Mouse (Mus musculus) MN1 (cell line): Measurements from ENCODE around the gene Adamts18.

Source experiments
- DNase-seq: peaks from one replicate; pipeline ENCODE4 v3.0.0-alpha.2; 2016; ENCODE audit warnings: low spot score

Adamts18 gene

DNA sequence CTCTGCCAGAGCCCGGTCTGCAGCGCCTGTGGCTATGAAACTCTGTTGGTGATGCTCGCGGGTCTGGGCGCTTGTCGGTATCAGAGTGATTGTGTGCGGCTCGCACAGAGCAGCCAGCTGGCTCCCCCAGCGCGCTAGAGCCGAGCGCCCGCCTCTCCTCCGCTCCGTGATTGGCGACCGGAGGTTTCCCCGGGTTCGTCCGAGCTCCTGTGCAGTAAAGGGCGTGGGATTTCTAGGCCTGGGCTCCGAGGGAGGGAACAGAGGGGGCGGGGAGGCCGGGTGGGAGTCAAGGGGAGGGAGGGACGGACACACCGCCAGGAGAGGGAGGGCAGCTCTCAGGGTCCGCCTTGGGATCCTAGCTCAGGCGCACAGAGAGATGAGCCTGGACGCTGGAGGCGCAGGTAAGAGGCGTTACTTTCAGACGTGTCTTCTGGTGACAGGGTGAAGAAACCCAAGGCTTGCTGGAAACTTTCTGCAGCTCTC is at the start of gene Adamts18:
Gene Adamts18, minus strand, starts transcription at position 86 of the 483 bp plus-strand sequence.
- DNase-seq: no peak

GRCm38 (mm10) chr8:113896446-113896845 is 47.9 kb upstream of the Adamts18 start:
- DNase-seq: no peak

DNA sequence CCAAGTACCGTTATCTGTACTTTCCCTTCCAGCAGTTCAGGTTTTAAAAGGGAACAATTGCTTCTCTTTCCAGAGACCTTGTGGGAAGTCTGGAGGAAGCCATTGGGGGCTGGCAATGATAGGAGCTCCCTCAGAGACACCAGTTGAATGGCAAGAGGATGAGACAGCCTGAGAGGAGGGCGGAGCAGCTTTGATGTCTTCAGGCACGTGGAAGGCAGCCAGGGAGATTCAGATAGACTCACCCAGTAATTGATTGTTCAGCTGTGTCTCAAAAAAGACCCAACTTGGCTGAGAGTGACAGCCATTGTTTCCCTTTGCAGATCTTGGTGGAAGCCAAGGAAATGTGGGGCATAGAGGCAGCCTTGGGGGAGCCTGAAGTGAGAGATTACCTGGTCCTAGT is 42.8 kb upstream of the Adamts18 start:
- DNase-seq: no peak

GRCm38 (mm10) chr8:113886509-113886908 is 38.0 kb upstream of the Adamts18 start:
- no peak for DNase-seq

DNA sequence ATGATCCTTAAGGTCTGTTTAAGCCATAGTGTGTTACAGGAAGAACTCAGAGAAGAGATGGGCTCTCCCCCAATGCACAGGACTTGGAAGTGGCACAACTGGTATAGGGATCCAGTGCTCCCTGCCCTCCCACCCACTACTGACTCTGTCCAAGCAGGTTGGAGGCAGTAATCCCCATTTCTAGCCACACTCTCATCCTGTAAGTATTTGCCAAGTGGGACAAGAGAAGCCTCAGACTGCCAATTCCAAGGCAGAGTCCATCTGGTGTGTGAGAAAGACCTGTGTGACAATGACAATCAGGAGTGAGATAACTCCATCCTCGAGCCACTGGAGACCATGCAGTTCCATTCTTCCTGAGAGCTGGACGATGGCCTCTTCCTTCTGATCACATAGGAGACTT is 36.6 kb upstream of the Adamts18 start:
- DNase-seq: no peak

DNA sequence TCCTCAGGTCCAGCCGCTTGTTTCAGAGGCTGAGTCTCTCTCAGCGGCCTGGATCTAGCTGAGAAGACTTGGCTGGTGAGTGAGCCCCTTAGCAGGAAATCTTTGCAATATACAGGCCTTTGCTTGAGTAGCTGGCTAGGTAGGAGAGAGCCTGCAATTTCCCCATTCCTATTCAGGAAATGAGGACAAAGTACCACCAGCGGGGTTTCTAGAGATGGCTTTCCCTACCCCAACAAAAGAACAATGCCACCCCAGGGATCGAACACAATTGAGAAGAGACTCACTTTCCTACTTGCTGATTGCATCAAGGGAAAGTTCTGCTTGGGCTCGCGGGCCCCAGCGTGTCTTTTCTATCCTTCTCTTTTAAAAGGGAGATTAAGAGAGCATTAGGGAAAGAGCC is 35.5 kb upstream of the Adamts18 start:
- DNase-seq: no peak

DNA sequence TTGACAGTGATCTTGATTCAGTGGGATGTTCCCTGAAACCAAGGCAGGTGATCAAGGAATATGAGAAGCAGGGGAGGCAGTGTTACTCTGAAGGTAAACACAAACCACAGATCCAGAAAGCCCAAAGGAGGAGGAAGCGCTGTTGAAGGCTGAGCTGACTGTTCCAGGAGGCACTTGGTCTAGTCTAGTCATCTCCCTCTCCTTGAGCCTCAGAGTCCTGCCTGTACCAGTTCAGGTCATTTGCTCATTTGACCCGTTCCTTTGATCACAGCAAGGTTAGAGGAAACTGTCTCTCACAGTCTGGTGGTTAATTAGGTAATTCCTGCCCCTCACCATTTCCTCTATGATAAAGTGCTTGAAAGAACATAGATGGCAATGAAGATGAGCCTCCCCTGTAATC is 34.0 kb upstream of the Adamts18 start:
- DNase-seq: no peak

DNA sequence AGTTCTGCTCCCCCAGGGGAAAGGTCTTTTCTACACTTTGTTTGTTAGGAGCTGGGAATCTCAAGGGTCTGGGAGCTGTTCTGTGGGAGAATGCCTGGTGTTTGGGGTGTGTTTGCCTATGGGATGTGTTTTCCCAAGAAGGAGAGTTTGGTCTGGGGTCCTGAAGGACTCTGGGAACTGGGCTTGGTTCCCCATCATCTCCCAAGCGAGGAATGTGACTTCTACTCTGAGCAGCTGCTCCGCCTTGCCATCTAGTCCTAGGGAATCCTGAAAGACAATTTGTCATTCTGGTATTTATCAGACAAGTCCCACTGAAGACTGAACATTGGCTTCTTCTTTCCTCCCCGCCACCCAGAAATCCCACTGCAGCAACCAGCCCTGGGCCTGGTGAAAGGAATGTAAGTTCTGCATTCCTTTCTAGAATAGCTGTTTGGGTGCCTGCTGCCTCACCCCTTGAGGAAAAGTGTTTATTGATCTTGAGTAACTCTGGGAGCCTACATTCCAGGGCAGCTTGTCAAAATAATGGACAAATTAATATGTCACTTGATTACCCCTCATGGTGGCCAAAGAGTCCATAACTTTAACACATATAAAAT is 30.0 kb upstream of the Adamts18 start:
- DNase-seq: no peak

DNA sequence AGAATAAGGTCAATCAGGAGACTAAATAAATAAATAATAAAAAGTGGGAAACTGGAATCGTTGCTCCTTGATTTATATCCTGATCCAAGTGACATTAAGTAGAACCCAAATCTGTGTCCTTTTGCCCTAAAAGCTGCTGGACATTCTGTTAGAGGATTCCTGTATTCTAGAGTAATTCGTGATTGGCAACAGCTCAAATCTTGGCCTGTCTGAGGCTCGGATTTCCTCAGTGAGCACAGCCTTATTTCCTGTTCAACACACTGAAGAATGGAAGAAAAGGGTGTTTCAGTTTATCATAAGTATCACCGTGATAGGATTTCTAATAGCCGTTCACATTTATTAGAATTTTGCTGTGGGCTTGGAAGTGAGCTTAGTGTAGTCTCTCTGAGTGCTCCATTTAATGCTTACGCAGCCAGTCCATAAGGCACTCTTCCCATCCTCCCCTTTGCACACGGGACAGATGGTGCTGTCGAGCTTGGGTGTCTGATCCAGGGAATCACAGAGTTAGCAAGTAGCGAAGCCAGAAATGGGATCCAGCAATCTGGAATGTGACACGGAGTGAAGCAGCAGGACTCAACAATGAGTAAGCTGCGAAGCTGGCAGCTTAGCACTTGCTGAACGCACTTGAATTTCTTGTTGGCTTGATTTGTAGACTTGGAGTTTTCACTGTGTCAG is 25.0 kb upstream of the Adamts18 start:
- no peak for DNase-seq

DNA sequence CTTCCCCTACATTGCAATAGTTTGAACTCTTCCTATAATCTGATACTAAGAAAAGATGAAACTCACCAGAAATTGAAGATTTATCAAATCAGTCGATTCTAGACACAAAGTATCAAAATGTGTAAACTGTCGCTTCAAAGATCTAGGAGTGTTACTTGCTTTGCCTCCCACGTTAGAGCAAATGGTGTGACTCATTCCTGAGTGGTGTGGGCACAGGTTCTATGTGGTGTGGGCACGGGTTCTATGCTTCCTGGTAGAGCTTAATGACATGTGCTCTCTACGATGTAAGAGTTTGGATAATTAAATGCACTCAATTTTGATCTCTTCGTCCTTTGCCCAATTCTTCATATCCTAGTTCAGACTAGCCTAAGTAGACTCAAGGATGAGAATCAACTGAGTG is 23.9 kb upstream of the Adamts18 start:
- DNase-seq: no peak

GRCm38 (mm10) chr8:113866530-113866929 is 18.0 kb upstream of the Adamts18 start:
- DNase-seq: no peak

DNA sequence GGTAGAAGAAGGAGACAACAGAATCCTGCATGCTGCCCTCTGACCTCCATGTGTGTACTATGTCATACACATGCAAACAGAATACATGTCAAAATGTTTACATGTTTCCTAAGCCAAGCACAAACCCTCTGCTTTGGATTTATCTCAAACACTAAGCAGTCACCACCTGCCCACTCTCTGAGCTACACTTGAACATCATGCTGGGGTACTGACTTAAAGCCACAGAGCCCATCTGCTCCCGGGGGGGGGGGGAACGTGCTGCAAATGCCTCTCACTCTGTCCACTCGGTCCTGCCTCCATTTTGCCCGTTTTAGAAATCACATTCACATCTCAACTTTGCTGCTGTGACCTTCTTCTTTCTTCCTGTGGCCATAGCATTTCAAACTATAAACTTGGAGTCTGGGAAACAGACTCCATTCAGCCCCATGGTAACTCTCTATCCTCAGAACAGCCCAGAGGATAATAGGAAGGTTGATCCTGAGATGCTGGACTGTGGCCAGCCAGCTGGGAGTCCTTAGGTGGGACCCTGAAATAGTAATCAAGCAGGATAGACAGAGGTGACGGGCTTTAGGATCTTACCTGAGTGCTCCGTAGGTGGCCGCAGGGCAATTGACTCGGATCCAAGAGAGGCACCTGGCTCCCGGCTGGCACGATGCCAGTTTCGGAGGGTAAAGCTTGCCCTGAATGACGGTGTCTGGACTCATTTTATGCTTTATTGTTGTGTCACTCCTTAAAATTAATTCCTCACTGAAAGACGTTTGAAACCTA is 17.0 kb upstream of the Adamts18 start:
- DNase-seq: no peak

- DNase-seq: no peak
These were observed 11.5 kb upstream of the Adamts18 start for GRCm38 (mm10) chr8:113859890-113860683.

DNA sequence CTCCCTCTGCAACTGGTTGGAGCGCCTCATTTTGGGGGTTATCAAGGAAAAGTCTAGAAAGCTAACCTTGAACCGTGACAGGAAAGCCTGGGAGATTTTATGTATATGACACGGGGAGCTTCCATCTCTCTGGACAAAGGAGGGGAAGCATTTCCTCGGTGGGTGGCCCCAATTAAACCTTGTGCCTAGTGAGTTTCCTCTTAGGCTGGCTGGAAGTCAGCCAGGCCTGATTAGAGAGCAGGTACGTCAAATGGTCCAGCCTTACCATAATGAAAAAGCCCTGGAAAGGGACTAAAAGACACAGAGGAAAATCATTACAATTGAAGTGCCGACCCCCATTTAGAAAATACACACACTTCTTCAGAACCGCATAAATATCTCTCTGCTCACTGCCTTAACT is 10.3 kb upstream of the Adamts18 start:
- DNase-seq: no peak

DNA sequence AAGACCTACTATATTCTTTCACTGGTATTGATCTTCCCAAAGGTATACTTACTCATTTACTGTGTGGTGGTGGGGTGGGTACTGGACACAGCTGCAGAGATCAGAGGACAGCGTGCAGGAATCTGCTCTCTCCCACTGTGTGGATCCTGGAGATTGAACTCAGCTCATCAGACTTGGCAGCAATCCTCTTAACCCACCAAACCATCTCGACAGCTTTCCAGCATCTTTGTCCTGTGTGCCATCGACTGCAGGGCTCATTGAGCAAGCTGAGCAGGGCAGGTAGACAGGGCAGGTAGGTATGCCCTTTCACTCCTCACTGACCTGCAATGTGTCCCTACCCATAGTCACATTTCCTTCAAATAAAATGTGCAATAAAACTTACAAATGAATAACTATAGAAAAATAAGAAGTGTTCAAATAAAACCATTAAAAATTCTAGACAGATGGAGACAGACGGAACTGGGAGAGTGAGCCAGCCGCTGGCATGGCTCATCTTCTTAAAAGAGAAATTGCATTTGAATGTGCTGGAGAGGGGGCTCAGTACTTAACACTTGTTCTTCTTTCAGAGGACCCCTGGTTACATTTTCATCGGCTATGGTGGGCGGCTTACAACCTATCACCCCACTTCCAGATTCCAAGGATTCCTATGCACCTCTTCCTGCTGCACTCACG is 6.2 kb upstream of the Adamts18 start:
- no peak for DNase-seq

DNA sequence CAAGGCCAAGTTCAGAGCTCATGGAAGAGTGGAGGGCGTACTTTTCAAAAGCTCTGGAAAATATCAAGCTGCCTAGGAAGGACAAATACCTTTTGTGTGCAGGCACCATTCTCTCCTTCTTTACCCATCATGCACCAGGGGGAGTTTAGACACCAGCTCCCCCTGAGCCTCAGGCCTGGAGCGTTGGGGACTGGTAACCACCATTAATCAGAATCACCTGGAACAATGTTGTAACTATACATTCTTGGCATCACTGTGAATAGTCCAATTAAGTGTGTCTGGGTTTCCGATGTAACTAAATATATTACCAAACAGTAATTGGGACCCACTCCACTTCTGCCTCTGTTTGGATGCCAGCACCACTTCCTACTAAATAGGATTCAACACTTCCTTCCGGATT is 5.2 kb upstream of the Adamts18 start:
- no peak for DNase-seq

GRCm38 (mm10) chr8:113851655-113852054 is 3.1 kb upstream of the Adamts18 start:
- no peak for DNase-seq

GRCm38 (mm10) chr8:113848081-113848652 is 371 bp downstream of the Adamts18 start:
- DNase-seq: no peak

DNA sequence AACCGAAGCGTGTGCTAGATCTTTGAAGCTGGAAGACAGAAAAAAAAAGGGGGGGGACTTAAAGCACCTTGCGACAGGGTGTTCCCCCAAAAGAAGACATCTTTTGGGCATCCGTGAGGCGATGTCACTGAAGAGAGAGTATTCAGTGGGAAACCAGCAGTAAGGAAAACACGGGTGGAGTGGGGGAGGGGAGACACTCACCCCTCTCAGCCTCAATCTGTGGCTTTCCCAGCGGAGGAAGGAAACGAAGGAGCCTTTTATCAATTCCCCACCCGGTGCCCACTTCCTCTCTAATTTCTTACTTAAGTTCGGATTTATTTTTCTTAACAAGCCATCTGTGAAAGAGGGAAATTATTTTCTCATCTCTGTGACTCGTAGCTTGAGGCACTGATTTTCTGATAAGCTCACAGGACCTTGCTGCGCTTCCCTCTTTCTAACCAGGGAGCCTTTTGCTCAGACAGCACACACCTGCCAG is 895 bp downstream of the Adamts18 start:
- no peak for DNase-seq

DNA sequence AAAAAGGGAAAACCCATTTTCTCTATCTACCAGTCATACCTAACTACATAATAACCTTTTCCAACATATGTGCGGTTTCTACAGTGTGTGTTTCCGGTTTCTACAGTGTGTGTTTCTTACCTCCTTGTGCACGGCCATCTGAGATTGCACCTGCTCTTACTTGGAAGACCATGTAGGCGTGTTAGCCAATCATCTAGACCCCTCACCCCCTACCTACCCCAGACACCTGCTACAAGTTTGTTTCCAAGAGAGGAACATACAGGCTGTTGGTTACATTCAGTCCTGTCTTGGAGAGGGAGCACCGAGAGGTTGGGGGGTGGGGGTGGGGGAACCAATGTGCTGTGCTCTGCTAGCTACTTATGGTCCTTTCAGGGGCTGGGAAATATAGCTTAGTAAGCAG is 1.9 kb downstream of the Adamts18 start:
- DNase-seq: no peak

DNA sequence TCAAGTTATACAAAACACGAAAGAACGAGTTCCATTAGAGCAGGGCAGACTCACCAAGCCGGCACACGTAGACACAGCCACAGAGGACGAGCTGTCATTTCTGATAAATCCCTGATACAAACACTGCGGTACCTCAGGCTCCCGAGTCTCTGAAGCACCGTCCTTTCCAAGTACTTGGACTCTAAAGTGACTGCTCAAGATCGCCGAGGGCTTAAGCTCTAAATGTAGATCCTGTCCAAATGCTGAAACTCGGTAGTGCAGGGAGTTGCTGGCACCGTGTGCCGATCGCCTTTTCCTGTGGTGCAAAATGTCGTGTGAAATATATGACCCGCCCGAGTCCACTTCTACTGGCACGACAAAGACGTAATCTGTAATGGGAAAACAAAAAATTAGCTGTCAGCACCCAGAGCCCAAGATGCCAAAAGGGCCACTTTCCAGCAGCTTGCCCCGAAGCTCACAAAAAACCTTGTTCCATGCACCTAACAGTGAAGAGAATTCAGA is 3.7 kb downstream of the Adamts18 start:
- DNase-seq: no peak
